Mouse (Mus musculus): ENCODE measurements around the gene Tbc1d10a.

Tbc1d10a gene

DNA sequence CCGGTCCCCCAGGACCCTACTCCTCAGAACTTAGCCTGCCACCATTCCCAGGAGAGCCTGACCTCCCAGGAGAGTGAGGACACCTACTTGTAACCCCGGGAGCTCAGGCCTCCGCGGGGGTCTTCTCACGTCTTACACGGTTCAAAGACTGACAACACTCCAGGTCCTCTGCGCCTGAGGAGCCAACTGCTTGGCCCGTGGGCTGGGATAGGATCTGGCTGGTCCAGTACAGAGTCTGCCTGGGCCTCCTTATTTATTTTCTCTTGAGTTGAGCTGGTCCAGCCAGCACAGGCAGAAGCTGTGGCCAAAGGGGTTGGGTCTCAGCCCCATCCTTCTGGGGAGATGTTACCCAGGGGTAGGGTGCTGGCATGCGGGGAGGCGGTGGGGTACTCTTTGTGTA lies 28.5 kb downstream of the Tbc1d10a start:
- no peak for DNase-seq (ENCODE audit: low spot score in 2 of 2)

DNA sequence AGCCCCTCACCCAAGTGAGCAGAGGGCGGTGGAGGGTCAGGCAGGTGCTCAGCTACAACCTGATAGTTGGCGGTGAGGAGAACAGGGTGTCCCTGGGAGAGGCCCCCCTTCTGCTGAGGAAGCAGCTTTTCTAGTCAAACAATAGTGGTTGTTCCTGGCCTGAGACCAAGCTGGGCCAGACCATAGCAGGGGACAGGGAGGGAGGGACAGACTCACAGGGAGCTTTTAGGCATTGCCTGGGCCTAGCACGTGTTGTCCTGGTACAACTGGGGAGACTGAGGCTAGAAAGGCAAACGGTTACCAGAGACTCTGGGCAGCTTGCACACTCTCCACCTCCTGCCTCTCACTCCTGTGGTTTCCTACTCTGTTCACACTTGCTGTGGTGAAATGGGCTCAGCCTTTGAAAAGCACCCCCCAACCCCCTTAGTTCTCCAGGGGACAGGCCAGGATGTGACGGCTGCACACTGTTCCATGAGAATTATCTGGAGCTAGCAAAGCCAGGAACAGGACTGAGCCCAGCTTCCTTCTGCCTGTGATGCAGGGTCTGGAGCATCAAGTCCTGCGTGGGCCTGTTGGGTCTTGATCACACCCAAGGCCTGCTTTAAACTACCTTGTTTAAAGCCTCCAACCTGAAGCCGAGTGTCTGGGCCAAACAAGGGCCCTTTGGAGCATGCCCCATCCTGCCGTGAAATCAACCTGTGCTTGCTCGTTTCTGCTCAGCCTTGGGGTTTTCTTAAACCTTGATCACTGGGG lies 29.8 kb downstream of the Tbc1d10a start:
- DNase-seq (ENCODE audit: low spot score in 2 of 2), result peak in 1 of 2 experiments; percentile 36

- peak; percentile 54 to 66 for DNase-seq (ENCODE audit: low spot score in 2 of 2)
Measured at GRCm38 (mm10) chr11:4217914-4218629, 31.5 kb downstream of the Tbc1d10a start, which contains the start of gene Castor1. Castor1 (plus strand) TSS chr11:4218225.

DNA sequence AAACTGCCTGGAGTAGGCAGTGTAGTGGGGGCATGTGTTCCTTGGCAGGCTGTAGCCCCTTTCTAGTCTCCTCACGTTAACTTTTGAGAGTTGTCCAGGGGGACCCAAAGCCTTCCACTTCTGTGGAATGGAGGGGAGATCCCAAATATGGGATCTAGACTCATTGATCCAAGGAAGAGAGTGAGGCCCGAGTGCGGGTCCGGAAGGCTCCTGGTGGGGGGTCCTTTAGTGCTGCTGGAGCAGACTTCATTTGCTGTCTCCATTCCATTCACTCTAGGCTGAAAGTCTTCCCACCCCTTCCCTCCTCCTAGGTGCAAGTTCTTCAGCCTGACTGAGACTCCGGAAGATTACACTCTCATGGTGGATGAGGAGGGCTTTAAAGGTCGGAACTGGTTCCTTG lies 32.0 kb downstream of the Tbc1d10a start:
- no peak for DNase-seq (ENCODE audit: low spot score in 2 of 2)

DNA sequence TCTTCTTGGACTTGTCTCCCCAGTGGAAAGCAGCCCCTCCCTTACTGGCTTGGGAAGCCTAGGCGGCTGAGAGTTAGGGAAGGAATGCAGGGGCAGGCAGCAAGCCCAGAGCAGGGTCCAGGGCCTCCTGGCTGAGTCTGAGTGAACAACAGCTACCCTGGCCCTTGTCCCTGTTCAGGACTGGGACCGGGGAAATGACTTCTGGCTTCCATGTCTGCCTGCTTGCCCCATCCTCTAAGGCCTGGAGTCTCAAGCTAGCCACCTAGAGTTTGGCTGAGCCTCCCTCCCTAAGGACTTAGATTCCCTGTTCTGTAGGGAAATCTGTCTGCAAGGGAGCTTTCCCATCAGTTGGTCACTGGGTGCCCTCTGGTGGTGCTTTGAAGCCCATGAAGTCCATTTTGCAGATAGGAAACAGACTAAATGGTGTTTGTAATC lies 32.7 kb downstream of the Tbc1d10a start:
- peak in 1 of 2 experiments; percentile 73 for DNase-seq (ENCODE audit: low spot score in 2 of 2)

DNA sequence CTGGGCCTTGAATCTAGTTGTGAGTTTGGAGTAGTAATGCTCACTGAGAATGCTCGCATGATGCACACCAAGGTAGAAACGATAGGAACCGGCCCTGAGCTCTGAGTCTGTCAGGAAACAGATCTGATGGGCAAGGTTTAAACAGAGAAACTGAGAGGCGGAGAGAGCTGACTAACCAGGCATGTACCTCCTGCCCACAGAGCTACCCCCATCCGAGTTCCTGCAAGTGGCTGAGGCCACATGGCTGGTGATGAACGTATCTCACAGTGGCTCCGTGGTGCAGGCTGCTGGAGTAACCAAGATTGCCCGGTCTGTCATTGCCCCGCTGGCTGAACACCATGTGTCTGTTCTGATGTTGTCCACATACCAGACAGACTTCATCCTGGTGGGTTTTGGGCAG lies 33.3 kb downstream of the Tbc1d10a start:
- no peak for DNase-seq (ENCODE audit: low spot score in 2 of 2)

DNA sequence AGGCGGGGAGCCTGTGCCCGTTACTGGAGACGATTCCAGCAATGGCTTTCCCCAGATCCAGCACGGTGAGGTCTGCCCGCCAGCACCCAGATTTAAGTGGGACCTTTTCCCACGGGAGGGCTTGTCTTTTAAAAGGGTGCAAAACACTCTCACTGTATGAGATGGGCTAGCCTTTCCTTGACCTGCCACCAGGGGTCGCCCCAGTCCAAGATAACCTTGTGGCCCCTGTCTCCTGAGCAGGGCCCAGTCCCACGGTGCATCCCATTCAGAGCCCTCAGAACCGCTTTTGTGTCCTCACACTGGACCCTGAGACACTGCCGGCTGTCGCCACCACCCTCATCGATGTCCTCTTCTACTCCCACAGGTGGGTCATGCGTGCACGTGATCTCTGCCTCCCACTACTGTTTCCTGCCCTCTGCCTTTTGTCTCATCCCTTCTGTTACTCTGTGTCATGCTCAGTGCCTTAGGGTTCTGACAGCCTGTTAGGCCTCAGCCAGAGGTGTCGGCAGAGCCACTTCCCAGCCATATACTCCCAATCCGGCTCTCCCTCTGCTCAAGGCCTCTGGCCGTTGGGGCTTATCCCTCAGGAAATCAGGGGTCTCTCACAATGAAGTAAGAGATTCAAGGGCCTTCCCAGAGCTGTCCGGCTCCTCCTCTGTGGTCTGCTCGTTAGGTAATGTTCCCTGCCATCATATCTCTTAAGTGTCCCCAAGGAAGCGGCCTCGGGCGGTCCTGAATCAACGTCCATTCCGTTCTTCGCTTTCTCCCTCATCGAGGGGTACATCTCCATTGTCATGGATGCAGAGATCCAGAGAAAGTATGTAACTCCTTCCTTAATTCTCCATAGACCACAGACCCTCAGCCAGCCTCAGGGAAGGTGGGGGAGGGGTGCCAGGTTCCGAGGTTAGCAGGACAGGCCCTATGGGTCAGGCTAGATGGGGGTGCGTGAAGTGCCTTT lies 34.1 kb downstream of the Tbc1d10a start:
- DNase-seq (ENCODE audit: low spot score in 2 of 2), result peak in 1 of 2 experiments; percentile 66

GRCm38 (mm10) chr11:4222046-4222950 lies 35.7 kb downstream of the Tbc1d10a start:
- DNase-seq (ENCODE audit: low spot score in 2 of 2), result no peak

DNA sequence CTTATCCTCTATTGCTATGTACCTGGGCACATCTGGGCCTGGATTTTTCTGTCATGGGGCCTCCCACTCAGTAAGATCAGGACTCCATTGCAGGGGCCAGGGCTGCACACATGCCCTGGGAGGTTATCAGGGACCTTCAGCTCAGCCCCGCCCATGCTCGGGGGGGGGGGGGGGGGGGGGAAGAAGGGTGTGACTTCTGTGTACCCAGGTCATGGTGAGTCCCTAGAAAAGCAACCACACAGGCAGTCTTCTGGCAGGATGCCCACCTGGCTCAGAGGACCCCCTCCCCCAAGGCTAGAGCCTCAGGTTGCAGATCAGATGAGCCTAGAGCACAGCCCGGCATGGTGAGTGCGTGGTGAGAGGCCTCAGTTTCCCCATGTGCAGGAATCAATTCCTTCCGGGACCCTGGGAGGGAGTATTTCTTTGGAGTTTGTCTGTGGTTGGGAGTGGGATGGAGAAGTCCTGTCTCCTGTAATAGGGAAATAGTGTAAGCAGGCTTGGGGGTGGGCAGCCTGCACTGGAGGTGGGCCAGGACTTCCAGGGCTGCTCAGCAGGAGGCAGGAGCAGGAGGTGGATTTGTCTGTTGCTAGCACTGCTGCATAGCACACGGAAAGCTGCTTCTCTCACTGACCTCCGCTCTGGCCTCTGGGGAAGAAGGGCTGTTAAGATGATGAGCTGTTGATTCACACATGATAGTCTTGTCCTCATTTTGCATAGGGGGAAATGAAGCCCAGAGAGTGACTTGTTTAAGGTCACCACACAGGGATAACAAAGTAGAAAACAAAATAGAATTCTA lies 37.0 kb downstream of the Tbc1d10a start:
- DNase-seq (ENCODE audit: low spot score in 2 of 2), result no peak

GRCm38 (mm10) chr11:4224223-4224622 lies 37.6 kb downstream of the Tbc1d10a start:
- DNase-seq (ENCODE audit: low spot score in 2 of 2), result no peak

- DNase-seq (ENCODE audit: low spot score in 2 of 2), result no peak
Measured at GRCm38 (mm10) chr11:4226569-4227325, 40.2 kb downstream of the Tbc1d10a start.

DNA sequence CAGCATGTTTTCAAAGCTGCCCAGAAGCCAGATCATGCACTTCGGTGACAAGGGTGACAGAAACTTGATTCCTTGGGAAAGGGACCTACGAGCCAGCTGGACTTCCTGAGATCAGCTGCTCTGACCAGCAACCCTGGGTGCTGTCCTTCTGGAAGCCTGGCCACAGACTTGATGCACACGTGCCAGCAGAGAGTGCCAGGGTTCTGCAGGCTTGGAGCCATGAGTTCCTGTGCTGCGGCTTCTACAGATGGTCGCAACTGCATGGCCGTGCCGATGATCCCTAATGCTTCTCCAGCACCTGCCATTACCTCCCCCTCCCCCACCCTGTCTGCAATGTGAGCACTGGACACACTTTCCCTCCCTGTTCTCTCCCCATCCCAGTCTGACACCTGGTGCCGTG lies 41.9 kb downstream of the Tbc1d10a start:
- no peak for DNase-seq (ENCODE audit: low spot score in 2 of 2)

GRCm38 (mm10) chr11:4229841-4230240 lies 43.3 kb downstream of the Tbc1d10a start:
- no peak for DNase-seq (ENCODE audit: low spot score in 2 of 2)

DNA sequence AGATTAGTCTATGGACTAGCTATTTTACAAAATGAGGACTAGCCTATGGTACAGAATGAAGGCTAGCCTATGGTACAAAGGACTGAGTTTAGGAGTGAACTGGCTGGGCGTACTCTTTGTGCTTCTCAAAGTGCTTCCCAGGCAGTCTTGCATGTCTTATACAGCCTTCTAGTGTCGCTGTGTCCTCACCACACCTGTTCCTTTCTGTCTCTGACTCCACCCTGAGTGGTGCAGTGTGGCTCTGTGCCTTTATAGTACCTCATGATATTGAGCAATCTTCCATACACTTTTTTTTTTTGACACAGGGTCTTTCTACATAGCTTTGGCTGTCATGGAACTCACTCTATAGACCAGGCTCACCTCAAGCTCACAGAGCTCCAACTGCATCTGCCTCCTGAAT lies 44.8 kb downstream of the Tbc1d10a start:
- no peak for DNase-seq (ENCODE audit: low spot score in 2 of 2)

- DNase-seq (ENCODE audit: low spot score in 2 of 2), result no peak
Measured at GRCm38 (mm10) chr11:4232644-4233043, 46.1 kb downstream of the Tbc1d10a start.

GRCm38 (mm10) chr11:4235052-4235655 lies 48.6 kb downstream of the Tbc1d10a start:
- DNase-seq (ENCODE audit: low spot score in 2 of 2), result no peak

DNA sequence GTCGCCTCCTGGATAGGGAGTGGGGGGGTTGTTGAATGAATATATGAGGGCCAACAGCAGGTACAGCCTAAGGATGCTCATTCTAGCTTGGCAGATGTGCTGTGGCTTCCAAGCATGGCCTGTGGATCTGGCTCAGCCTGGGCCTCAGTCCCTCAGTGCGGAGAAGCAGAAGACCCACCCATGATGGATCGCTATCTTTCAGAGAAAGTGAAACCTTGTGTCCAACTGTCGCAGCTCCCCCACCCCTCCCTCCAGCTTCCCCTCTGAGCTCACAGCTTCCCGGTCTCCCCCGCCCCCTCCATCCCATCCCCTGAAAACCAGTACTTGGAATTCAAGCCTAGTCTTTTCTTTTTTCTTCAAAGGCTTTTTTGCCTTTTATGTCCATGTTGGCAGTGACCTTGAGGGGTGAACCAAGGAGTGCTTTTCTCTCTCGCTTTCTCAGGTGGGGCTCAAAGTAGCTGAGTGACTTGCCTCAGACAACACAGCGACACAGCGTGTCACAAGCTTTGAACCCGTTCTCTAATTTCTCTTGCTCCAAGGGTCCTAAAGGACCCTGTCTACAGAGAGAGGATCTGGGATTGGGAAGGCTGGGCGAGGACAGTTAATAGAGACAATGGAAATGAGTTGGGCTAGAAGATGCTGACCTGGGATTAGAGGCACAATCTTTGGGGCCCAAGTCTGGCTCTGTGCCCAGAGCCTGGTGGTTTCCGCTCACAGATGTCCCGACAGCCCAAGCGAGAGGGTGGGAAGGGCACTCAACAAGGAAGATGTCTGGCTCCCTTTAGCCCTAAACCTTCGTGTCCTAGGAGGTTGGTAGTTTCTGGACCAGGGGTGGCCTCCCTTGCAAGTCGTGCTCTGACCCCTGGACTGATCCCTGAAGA lies 49.3 kb downstream of the Tbc1d10a start, which contains the start of gene Osm:
Osm (plus strand) TSS at position 756 of the 881 bp plus-strand sequence.
- no peak for DNase-seq (ENCODE audit: low spot score in 2 of 2)

Data from frontal cortex, postnatal 10 days (tissue).